Mouse (Mus musculus) megakaryocyte, embryonic 14.5 days (primary cell): ENCODE data around the gene Eya4. TPM values are rescaled to one million over a fixed set of nuclear protein-coding genes. Genes with fewer than 3 reads are reported as not detected.

Source experiments
- H3K27me3 ChIP-seq: replicated peaks from 2 replicates; pipeline ENCODE3; 2012; ENCODE audit warnings: inconsistent platforms
- H3K36me3 ChIP-seq: replicated peaks from 2 replicates; pipeline ENCODE3; 2012; ENCODE audit warnings: low read length, inconsistent platforms, mixed read lengths
- H3K4me1 ChIP-seq: 2 replicates; pipeline ENCODE4 v1.6.1; 2012; ENCODE audit warnings: inconsistent platforms
- H3K4me3 ChIP-seq: replicated peaks from 2 replicates; pipeline ENCODE3; 2012; ENCODE audit warnings: moderate library complexity, mild to moderate bottlenecking, inconsistent platforms
- H3K9me3 ChIP-seq: 2 replicates; pipeline ENCODE4 v1.6.1; 2012; ENCODE audit warnings: inconsistent platforms
- FLI1 ChIP-seq: IDR thresholded peaks from 2 replicates; pipeline ENCODE4 v1.6.1; 2012; ENCODE audit warnings: low read length, inconsistent platforms, mixed read lengths
- GATA1 ChIP-seq: IDR thresholded peaks from 3 replicates; pipeline ENCODE4 v1.6.1; 2012; ENCODE audit warnings: mixed read lengths, low read length, inconsistent platforms, borderline replicate concordance
- polyA plus RNA-seq: library from polyadenylated mRNA; stranded (reverse); fragments of >175 nt; gene quantifications from 2 replicates; pipeline ENCODE4 v1.2.3, GENCODE M21; 2012; ENCODE audit warnings: low replicate concordance; ENCODE audit not compliant: insufficient read depth

Gene Eya4
- polyA plus RNA-seq, 1 experiment, result not detected

- Histone ChIP-seq H3K4me3 (no peak overlapping the region), H3K9me3 (0 out of 2 replicates have a peak, but pooled peaks cover 3% of the 10 kb centered on the region), H3K4me1 (no peaks in the 10 kb centered on the region), H3K27me3 (no peaks in the 10 kb centered on the region), H3K36me3 (no peaks in the 10 kb centered on the region)
- no peak for TF ChIP-seq GATA1
- TF ChIP-seq FLI1, result no peak
These were observed 185.4 kb downstream of the Eya4 start for GRCm38 (mm10) chr10:23165089-23165642.

- H3K9me3 ChIP-seq, result peaks cover 12% of the 10 kb centered on the region
- H3K4me3 ChIP-seq, result no peak overlapping the region
- no peaks in the 10 kb centered on the region for H3K27me3 ChIP-seq
- no peaks in the 10 kb centered on the region for H3K36me3 ChIP-seq
- no peaks in the 10 kb centered on the region for H3K4me1 ChIP-seq
- TF ChIP-seq FLI1 (no peak), GATA1 (no peak)
These were observed 190.7 kb downstream of the Eya4 start for GRCm38 (mm10) chr10:23159844-23160243.

- Histone ChIP-seq H3K27me3 (no peaks in the 10 kb centered on the region), H3K4me3 (no peak overlapping the region), H3K9me3 (peaks cover 12% of the 10 kb centered on the region), H3K4me1 (no peaks in the 10 kb centered on the region), H3K36me3 (no peaks in the 10 kb centered on the region)
- no peak for TF ChIP-seq FLI1
- TF ChIP-seq GATA1, result no peak
These were observed 191.4 kb downstream of the Eya4 start for GRCm38 (mm10) chr10:23159138-23159537.

- H3K27me3 ChIP-seq, result no peaks in the 10 kb centered on the region
- no peak overlapping the region for H3K4me3 ChIP-seq
- TF ChIP-seq GATA1, result no peak
- TF ChIP-seq FLI1, result no peak
- H3K36me3 ChIP-seq, result no peaks in the 10 kb centered on the region
- peaks cover 12% of the 10 kb centered on the region for H3K9me3 ChIP-seq
- H3K4me1 ChIP-seq, result no peaks in the 10 kb centered on the region
These were observed 193.5 kb downstream of the Eya4 start for GRCm38 (mm10) chr10:23156866-23157625.

DNA sequence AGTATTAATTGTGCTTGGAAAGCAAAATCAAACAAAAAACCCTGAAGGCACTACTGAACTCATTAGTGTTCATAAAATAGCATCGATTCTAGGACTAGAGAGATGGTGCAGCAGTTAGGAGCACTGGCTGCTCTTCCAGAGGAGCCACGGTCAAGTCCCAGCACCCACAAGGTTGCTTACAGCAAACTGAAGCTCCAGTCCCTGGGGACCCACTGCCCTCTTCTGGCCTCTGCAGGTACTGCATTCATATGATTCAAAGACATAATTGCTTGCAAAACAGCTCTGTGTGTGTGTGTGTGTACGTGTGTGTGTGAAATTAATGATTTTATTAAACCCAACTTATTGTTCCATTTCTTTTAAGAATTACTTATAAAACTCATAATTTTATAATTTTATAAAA is 200.2 kb downstream of the Eya4 start:
- Histone ChIP-seq H3K4me1 (no peaks in the 10 kb centered on the region), H3K9me3 (peaks cover 5% of the 10 kb centered on the region; the same call in 1 of the 2 replicates), H3K36me3 (no peaks in the 10 kb centered on the region), H3K27me3 (no peaks in the 10 kb centered on the region), H3K4me3 (no peak overlapping the region)
- TF ChIP-seq FLI1 (no peak), GATA1 (no peak)

GRCm38 (mm10) chr10:23144616-23145015 is 206.0 kb downstream of the Eya4 start:
- Histone ChIP-seq H3K9me3 (peaks cover 9% of the 10 kb centered on the region; the same call in 1 of the 2 replicates), H3K4me3 (no peak overlapping the region), H3K36me3 (no peaks in the 10 kb centered on the region), H3K27me3 (no peaks in the 10 kb centered on the region), H3K4me1 (no peaks in the 10 kb centered on the region)
- TF ChIP-seq GATA1, result no peak
- no peak for TF ChIP-seq FLI1

DNA sequence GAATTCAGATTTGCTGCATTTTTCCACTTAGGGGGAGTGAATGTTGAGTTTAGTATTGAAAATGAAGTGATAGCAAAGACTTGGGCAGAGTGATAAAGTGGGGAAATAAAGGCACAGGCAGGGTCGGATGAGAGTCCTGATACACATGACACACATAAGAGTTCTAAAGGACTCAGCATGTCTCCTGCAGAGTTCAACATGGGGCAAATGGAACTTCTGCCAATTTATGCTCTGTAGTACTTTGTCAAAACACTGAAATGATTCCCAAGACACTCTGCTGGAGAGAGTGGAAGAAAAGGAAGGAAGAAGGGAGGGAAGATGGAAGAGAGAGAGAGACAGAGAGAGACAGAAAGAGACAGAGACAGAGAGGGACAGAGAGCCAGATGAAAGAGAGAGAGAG is 222.6 kb downstream of the Eya4 start:
- H3K4me1 ChIP-seq, result no peaks in the 10 kb centered on the region
- no peaks in the 10 kb centered on the region for H3K36me3 ChIP-seq
- peaks cover 10% of the 10 kb centered on the region for H3K9me3 ChIP-seq
- H3K27me3 ChIP-seq, result no peaks in the 10 kb centered on the region
- TF ChIP-seq GATA1, result no peak
- no peak for TF ChIP-seq FLI1
- no peak overlapping the region for H3K4me3 ChIP-seq

GRCm38 (mm10) chr10:23127151-23127550 is 223.4 kb downstream of the Eya4 start:
- no peaks in the 10 kb centered on the region for H3K36me3 ChIP-seq
- TF ChIP-seq GATA1 (no peak), FLI1 (no peak)
- no peaks in the 10 kb centered on the region for H3K4me1 ChIP-seq

GRCm38 (mm10) chr10:23126529-23126928 is 224.1 kb downstream of the Eya4 start:
- H3K4me3 ChIP-seq, result no peak overlapping the region
- H3K9me3 ChIP-seq, result peaks cover 5% of the 10 kb centered on the region
- H3K27me3 ChIP-seq, result no peaks in the 10 kb centered on the region
- TF ChIP-seq FLI1, result no peak
- TF ChIP-seq GATA1, result no peak
- H3K36me3 ChIP-seq, result no peaks in the 10 kb centered on the region
- no peaks in the 10 kb centered on the region for H3K4me1 ChIP-seq

More at GRCm38 (mm10) chr10:23127151-23127550, 223.4 kb downstream of the Eya4 start:
- H3K4me3 ChIP-seq, result no peak overlapping the region
- H3K9me3 ChIP-seq, result peaks cover 7% of the 10 kb centered on the region
- H3K27me3 ChIP-seq, result no peaks in the 10 kb centered on the region

GRCm38 (mm10) chr10:23120437-23120836 is 230.1 kb downstream of the Eya4 start:
- Histone ChIP-seq H3K36me3 (no peaks in the 10 kb centered on the region), H3K4me1 (peaks cover 1% of the 10 kb centered on the region), H3K9me3 (no peaks in the 10 kb centered on the region), H3K4me3 (no peak overlapping the region), H3K27me3 (no peaks in the 10 kb centered on the region)
- no peak for TF ChIP-seq FLI1
- TF ChIP-seq GATA1, result no peak
